Mouse (Mus musculus) thymus, adult 2 months (tissue): ENCODE data around the gene Tspan9. TPM values are rescaled to one million over a fixed set of nuclear protein-coding genes. Genes with fewer than 3 reads are reported as not detected.

Experiments
- DNase-seq: peaks from one replicate; pipeline ENCODE4 v3.0.0; 2021
- H3K27ac ChIP-seq: fragments of 200-500 bp; 2 replicates; pipeline ENCODE4 v1.5.1; 2012; ENCODE audit warnings: low read length, control low read depth; ENCODE audit not compliant: control insufficient read depth, insufficient read depth
- H3K27me3 ChIP-seq: fragments of 200-500 bp; 2 replicates; pipeline ENCODE4 v1.6.1; 2012; ENCODE audit warnings: mild to moderate bottlenecking, low read length, moderate library complexity, mixed read lengths; ENCODE audit not compliant: control insufficient read depth, insufficient read depth
- H3K36me3 ChIP-seq: fragments of 200-500 bp; 2 replicates; pipeline ENCODE4 v1.6.1; 2012; ENCODE audit warnings: mild to moderate bottlenecking, low read length, moderate library complexity; ENCODE audit not compliant: control insufficient read depth, insufficient read depth
- H3K4me1 ChIP-seq: fragments of 200-500 bp; replicated peaks from 2 replicates; pipeline ENCODE4 v1.6.1; 2012; ENCODE audit warnings: low read length; ENCODE audit not compliant: control insufficient read depth, insufficient read depth
- H3K4me3 ChIP-seq: fragments of 200-500 bp; 2 replicates; pipeline ENCODE4 v1.5.1; 2012; ENCODE audit warnings: mild to moderate bottlenecking, low read length, control low read depth, moderate library complexity; ENCODE audit not compliant: control insufficient read depth, insufficient read depth
- CTCF ChIP-seq: fragments of 200-500 bp; IDR thresholded peaks from 2 replicates; pipeline ENCODE4 v1.5.1; 2012; ENCODE audit warnings: mild to moderate bottlenecking, control low read depth, low read length, moderate library complexity, borderline replicate concordance; ENCODE audit not compliant: control insufficient read depth, poor library complexity, insufficient read depth; ENCODE audit errors: extremely low read depth
- POLR2A ChIP-seq: fragments of 200-500 bp; IDR thresholded peaks from 2 replicates; pipeline ENCODE4 v1.6.1; 2012; ENCODE audit warnings: mild to moderate bottlenecking, low read length, control low read depth, moderate library complexity; ENCODE audit not compliant: control insufficient read depth, poor library complexity, insufficient read depth; ENCODE audit errors: extremely low read depth
- WGBS: fragments of 180-500 bp; shearing (Covaris S2); methylation state at CpG from one replicate; pipeline ENCODE4 v1.1.7; 2018; 5-methylcytosine and 5-hydroxymethylcytosine counted together
- polyA plus RNA-seq: library from polyadenylated mRNA; depleted of rRNA; stranded (reverse); fragments of >200 nt; gene quantifications from 2 replicates; pipeline ENCODE4 v1.2.3, GENCODE M21; 2012

The Tspan9 gene
- polyA plus RNA-seq, 1 experiment, result 36.7 TPM

DNA sequence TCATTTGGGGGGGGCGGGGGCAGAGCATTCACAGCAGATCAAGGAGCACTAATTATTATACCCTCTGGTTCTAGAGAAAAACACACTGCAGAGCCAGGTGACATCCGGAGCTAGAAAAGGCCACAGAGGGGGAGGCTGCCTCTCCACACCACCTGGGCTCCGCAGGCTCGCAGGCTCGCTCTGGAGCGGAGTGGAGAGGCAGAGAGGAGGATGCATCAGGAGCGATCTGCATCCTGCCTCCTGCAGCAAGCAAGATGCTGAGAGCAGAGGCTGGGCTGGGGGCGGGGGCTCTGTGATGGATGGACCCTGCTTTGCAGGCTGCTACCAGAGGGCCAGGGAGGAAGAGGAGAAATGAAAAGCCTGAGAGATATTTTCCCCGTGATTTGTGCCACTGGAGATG lies 84.8 kb downstream of the Tspan9 start:
- 85% methylated on average over 9 of the region's 9 CpGs for WGBS
- Histone ChIP-seq H3K27me3 (no peaks in the 10 kb centered on the region), H3K27ac (no peak overlapping the region), H3K36me3 (no peaks in the 10 kb centered on the region), H3K4me1 (no peaks in the 10 kb centered on the region), H3K4me3 (no peak overlapping the region)
- TF ChIP-seq CTCF (no peak), POLR2A (no peak)
- DNase-seq, result no peak

DNA sequence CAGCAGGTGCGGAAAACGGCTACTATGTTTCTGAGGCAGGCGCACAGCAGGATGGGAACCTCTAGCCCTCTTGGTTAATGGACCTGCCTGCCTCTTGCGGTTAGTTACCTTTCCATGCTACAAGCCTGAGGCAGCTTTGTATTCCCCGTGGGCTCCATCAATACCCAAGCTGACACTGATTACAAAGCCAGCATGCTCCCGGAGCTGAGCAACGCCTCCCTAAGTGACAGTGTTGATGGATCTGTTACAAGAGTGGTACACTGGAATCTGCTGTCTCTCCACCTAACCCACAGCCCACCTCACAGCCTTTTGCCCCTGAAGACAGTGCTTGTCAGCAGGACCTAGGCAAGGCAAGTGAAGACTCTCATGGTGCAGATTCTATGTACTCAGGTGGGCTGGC lies 85.2 kb downstream of the Tspan9 start:
- Histone ChIP-seq H3K4me1 (no peaks in the 10 kb centered on the region), H3K27me3 (no peaks in the 10 kb centered on the region), H3K36me3 (no peaks in the 10 kb centered on the region), H3K27ac (no peak overlapping the region), H3K4me3 (no peak overlapping the region)
- no peak for DNase-seq
- TF ChIP-seq CTCF, result no peak
- TF ChIP-seq POLR2A, result no peak
- 94% methylated on average over 7 of the region's 7 CpGs for WGBS

- Histone ChIP-seq H3K27ac (no peak overlapping the region), H3K27me3 (no peaks in the 10 kb centered on the region), H3K4me3 (no peak overlapping the region), H3K36me3 (no peaks in the 10 kb centered on the region), H3K4me1 (no peaks in the 10 kb centered on the region)
- TF ChIP-seq POLR2A, result no peak
- no peak for TF ChIP-seq CTCF
- WGBS, result 62% methylated on average over 10 of the region's 10 CpGs
- no peak for DNase-seq
Observed at GRCm38 (mm10) chr6:128053000-128053732, 90.2 kb downstream of the Tspan9 start.

GRCm38 (mm10) chr6:128047671-128048070 lies 95.7 kb downstream of the Tspan9 start:
- Histone ChIP-seq H3K4me1 (peaks cover 11% of the 10 kb centered on the region), H3K27me3 (no peaks in the 10 kb centered on the region), H3K4me3 (no peak overlapping the region), H3K27ac (no peak overlapping the region), H3K36me3 (no peaks in the 10 kb centered on the region)
- TF ChIP-seq CTCF (no peak), POLR2A (no peak)
- WGBS, result 86% methylated on average over 7 of the region's 7 CpGs
- DNase-seq, result no peak

DNA sequence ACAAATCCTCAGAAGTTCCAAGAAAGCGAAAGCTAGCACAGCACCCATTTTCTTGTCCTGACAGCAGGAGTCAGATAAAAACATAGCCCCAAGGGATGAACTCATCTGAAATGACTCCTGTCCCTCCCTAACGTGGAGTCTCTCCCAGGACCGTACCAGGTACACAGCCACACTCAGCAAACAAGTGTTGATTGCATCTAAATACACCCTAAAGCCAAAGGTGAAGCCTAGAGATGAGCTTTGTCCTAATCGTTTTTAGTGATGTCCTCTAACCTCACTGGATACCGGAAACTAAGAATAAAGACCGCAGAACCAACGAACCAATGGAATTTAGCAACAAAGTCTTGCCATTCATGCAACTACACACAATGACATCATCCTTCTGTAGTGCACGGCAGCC lies 96.2 kb downstream of the Tspan9 start:
- H3K36me3 ChIP-seq, result no peaks in the 10 kb centered on the region
- peaks cover 12% of the 10 kb centered on the region for H3K4me1 ChIP-seq
- TF ChIP-seq POLR2A, result no peak
- TF ChIP-seq CTCF, result no peak
- no peaks in the 10 kb centered on the region for H3K27me3 ChIP-seq
- H3K27ac ChIP-seq, result no peak overlapping the region
- WGBS, result 93% methylated on average over 8 of the region's 8 CpGs
- DNase-seq, result no peak
- H3K4me3 ChIP-seq, result no peak overlapping the region

GRCm38 (mm10) chr6:128046799-128047198 lies 96.6 kb downstream of the Tspan9 start:
- H3K27ac ChIP-seq, result no peak overlapping the region
- DNase-seq, result no peak

GRCm38 (mm10) chr6:128044691-128045090 lies 98.7 kb downstream of the Tspan9 start:
- TF ChIP-seq POLR2A (no peak), CTCF (no peak)
- H3K27ac ChIP-seq, result no peak overlapping the region
- no peak overlapping the region for H3K4me3 ChIP-seq
- H3K4me1 ChIP-seq, result peaks cover 19% of the 10 kb centered on the region
- no peaks in the 10 kb centered on the region for H3K36me3 ChIP-seq
- no peak for DNase-seq
- 71% methylated on average over 10 of the region's 10 CpGs for WGBS
- H3K27me3 ChIP-seq, result no peaks in the 10 kb centered on the region

More at GRCm38 (mm10) chr6:128046799-128047198, 96.6 kb downstream of the Tspan9 start:
- 90% methylated on average over 6 of the region's 6 CpGs for WGBS
- TF ChIP-seq POLR2A, result no peak
- TF ChIP-seq CTCF, result no peak
- no peaks in the 10 kb centered on the region for H3K36me3 ChIP-seq
- peaks cover 16% of the 10 kb centered on the region for H3K4me1 ChIP-seq
- no peak overlapping the region for H3K4me3 ChIP-seq
- no peaks in the 10 kb centered on the region for H3K27me3 ChIP-seq
